Mouse (Mus musculus) embryonic facial prominence, embryonic 11.5 days (tissue): ENCODE measurements at regions not wholly inside any gene's neighbourhood (a gene's known extent, or its start where the extent isn't known, plus 50 kb on each side); places are given as distances from the start of the nearest gene placed in this dataset.
"Not testable (repeated sequence)": the region's sequence is repeated elsewhere in the genome, so short reads cannot be mapped to it uniquely, and the experiment has no call there.

Experiments used
- ATAC-seq: fragments of 200-750 bp; cut with Nextera tagmentation; replicated peaks from 2 replicates; pipeline ENCODE4 v1.8.0; 2017; ENCODE audit warnings: low read depth; ENCODE audit not compliant: insufficient number of reproducible peaks, low FRiP score, low TSS enrichment
- DNase-seq: peaks from one replicate; pipeline ENCODE4 v3.0.0-alpha.2; 2015; ENCODE audit warnings: low spot score
- H3K27ac ChIP-seq: fragments of 300-500 bp; sonication (generic); replicated peaks from 2 replicates; pipeline ENCODE4 v1.5.1; 2014; ENCODE audit warnings: mild to moderate bottlenecking, low read depth, low read length, control low read depth
- H3K27me3 ChIP-seq: fragments of 300-500 bp; sonication (generic); 2 replicates; pipeline ENCODE4 v1.6.1; 2014; ENCODE audit warnings: mild to moderate bottlenecking, low read length, moderate library complexity, mixed read lengths; ENCODE audit not compliant: control insufficient read depth, insufficient read depth
- H3K36me3 ChIP-seq: fragments of 300-500 bp; sonication (generic); replicated peaks from 2 replicates; pipeline ENCODE4 v1.6.1; 2014; ENCODE audit warnings: low read depth, mild to moderate bottlenecking, low read length, moderate library complexity, mixed read lengths; ENCODE audit not compliant: control insufficient read depth, insufficient read depth
- H3K4me1 ChIP-seq: fragments of 300-500 bp; sonication (generic); 2 replicates; pipeline ENCODE4 v1.6.1; 2014; ENCODE audit warnings: low read length, mixed read lengths; ENCODE audit not compliant: control insufficient read depth, insufficient read depth
- H3K4me2 ChIP-seq: fragments of 300-500 bp; sonication (generic); 2 replicates; pipeline ENCODE4 v1.6.1; 2014; ENCODE audit warnings: low read depth, mild to moderate bottlenecking, control low read depth, low read length, moderate library complexity
- H3K4me3 ChIP-seq: fragments of 300-500 bp; sonication (generic); 2 replicates; pipeline ENCODE4 v1.5.1; 2014; ENCODE audit warnings: low read depth, low read length, control low read depth
- H3K9ac ChIP-seq: fragments of 300-500 bp; sonication (generic); replicated peaks from 2 replicates; pipeline ENCODE4 v1.6.1; 2014; ENCODE audit warnings: mild to moderate bottlenecking, control low read depth, low read length
- H3K9me3 ChIP-seq: fragments of 300-500 bp; sonication (generic); replicated peaks from 2 replicates; pipeline ENCODE4 v1.6.1; 2016; ENCODE audit warnings: mild to moderate bottlenecking, low read length, inconsistent platforms, mixed read lengths; ENCODE audit not compliant: control insufficient read depth
- WGBS: fragments of 180-500 bp; shearing (Covaris S2); extraction: QIAGEN DNeasy Blood & Tissue Kit; methylation state at CpG from one replicate; pipeline ENCODE4 v1.1.7; 2014; 5-methylcytosine and 5-hydroxymethylcytosine counted together

- Histone ChIP-seq H3K27ac (no peak overlapping the region), H3K27me3 (no peaks in the 10 kb centered on the region), H3K4me3 (no peak overlapping the region), H3K9ac (no peak overlapping the region), H3K4me1 (no peaks in the 10 kb centered on the region), H3K9me3 (no peaks in the 10 kb centered on the region), H3K36me3 (no peaks in the 10 kb centered on the region), H3K4me2 (no peak overlapping the region)
- no peak for DNase-seq
- 70% methylated on average over 3 of the region's 3 CpGs for WGBS
- no peak for ATAC-seq
Measured at GRCm38 (mm10) chr1:12583012-12583411, 1169.1 kb downstream of the A830018L16Rik start.

GRCm38 (mm10) chr1:12586981-12587380 lies 1173.1 kb downstream of the A830018L16Rik start:
- not testable (repeated sequence) for H3K27ac ChIP-seq, H3K9ac ChIP-seq, ATAC-seq, H3K4me3 ChIP-seq, H3K27me3 ChIP-seq, H3K9me3 ChIP-seq, H3K36me3 ChIP-seq, H3K4me2 ChIP-seq, DNase-seq, H3K4me1 ChIP-seq
- WGBS: 96% methylated on average over 6 of the region's 6 CpGs

GRCm38 (mm10) chr1:12612102-12612501 lies 1198.2 kb downstream of the A830018L16Rik start:
- H3K9me3 ChIP-seq: no peaks in the 10 kb centered on the region
- H3K4me3 ChIP-seq: no peak overlapping the region
- H3K4me2 ChIP-seq: no peak overlapping the region
- no peaks in the 10 kb centered on the region for H3K27me3 ChIP-seq
- H3K4me1 ChIP-seq: no peaks in the 10 kb centered on the region
- WGBS: 88% methylated on average over 4 of the region's 4 CpGs
- ATAC-seq (no peak), DNase-seq (no peak)
- H3K27ac ChIP-seq: no peak overlapping the region
- no peaks in the 10 kb centered on the region for H3K36me3 ChIP-seq
- H3K9ac ChIP-seq: no peak overlapping the region

- Histone ChIP-seq H3K4me3 (no peak overlapping the region), H3K9ac (no peak overlapping the region), H3K36me3 (no peaks in the 10 kb centered on the region), H3K9me3 (no peaks in the 10 kb centered on the region), H3K4me2 (no peak overlapping the region), H3K27ac (no peak overlapping the region), H3K4me1 (no peaks in the 10 kb centered on the region), H3K27me3 (no peaks in the 10 kb centered on the region)
- WGBS: 63% methylated on average over 3 of the region's 3 CpGs
- peak; percentile 20 for DNase-seq
- ATAC-seq: no peak
Measured at GRCm38 (mm10) chr1:12615303-12615702, 1201.4 kb downstream of the A830018L16Rik start.

GRCm38 (mm10) chr1:12615733-12616481 lies 1202.0 kb downstream of the A830018L16Rik start:
- Histone ChIP-seq H3K9me3 (no peaks in the 10 kb centered on the region), H3K27me3 (no peaks in the 10 kb centered on the region), H3K27ac (no peak overlapping the region), H3K9ac (no peak overlapping the region), H3K4me1 (no peaks in the 10 kb centered on the region), H3K4me3 (no peak overlapping the region), H3K36me3 (no peaks in the 10 kb centered on the region), H3K4me2 (no peak overlapping the region)
- DNase-seq (peak; percentile 22), ATAC-seq (no peak; the same call in 1 of the 2 replicates)
- 74% methylated on average over 10 of the region's 10 CpGs for WGBS

GRCm38 (mm10) chr1:12619981-12620380 lies 1206.1 kb downstream of the A830018L16Rik start:
- Histone ChIP-seq H3K9me3 (no peaks in the 10 kb centered on the region), H3K4me2 (no peak overlapping the region), H3K27ac (no peak overlapping the region), H3K4me1 (no peaks in the 10 kb centered on the region), H3K36me3 (no peaks in the 10 kb centered on the region), H3K9ac (no peak overlapping the region), H3K4me3 (no peak overlapping the region), H3K27me3 (no peaks in the 10 kb centered on the region)
- 90% methylated on average over 2 of the region's 2 CpGs for WGBS
- DNase-seq: no peak
- no peak for ATAC-seq

- 86% methylated on average over 6 of the region's 6 CpGs for WGBS
- Histone ChIP-seq H3K36me3 (no peaks in the 10 kb centered on the region), H3K9ac (no peak overlapping the region), H3K9me3 (no peaks in the 10 kb centered on the region), H3K4me3 (no peak overlapping the region), H3K27me3 (no peaks in the 10 kb centered on the region), H3K27ac (no peak overlapping the region), H3K4me2 (no peak overlapping the region), H3K4me1 (no peaks in the 10 kb centered on the region)
- no peak for DNase-seq
- ATAC-seq: no peak
Measured at GRCm38 (mm10) chr1:12620825-12621224, 1206.9 kb downstream of the A830018L16Rik start.

- ATAC-seq: no peak
Measured at GRCm38 (mm10) chr1:12623158-12623557, 1209.3 kb downstream of the A830018L16Rik start.

More at GRCm38 (mm10) chr1:12623158-12623557, 1209.3 kb downstream of the A830018L16Rik start:
- no peak overlapping the region for H3K9ac ChIP-seq
- H3K36me3 ChIP-seq: no peaks in the 10 kb centered on the region
- no peak for DNase-seq
- H3K4me2 ChIP-seq: no peak overlapping the region
- H3K9me3 ChIP-seq: no peaks in the 10 kb centered on the region
- no peak overlapping the region for H3K27ac ChIP-seq
- no peaks in the 10 kb centered on the region for H3K27me3 ChIP-seq
- H3K4me1 ChIP-seq: no peaks in the 10 kb centered on the region
- H3K4me3 ChIP-seq: no peak overlapping the region
- WGBS: 90% methylated on average over 4 of the region's 4 CpGs
